Mouse (Mus musculus) layer of hippocampus, adult 18-20 months (tissue): ENCODE data around the gene Klk14. TPM values are rescaled to one million over a fixed set of nuclear protein-coding genes. Genes with fewer than 3 reads are reported as not detected.

ENCODE experiments used
- DNase-seq, 2 experiments: peaks; one replicate each; pipeline ENCODE4 v3.0.0; 2022; ENCODE audit warnings: low spot score in 2 of 2
- total RNA-seq, 2 experiments: library from RNA; stranded (reverse); gene quantifications; 2 replicates each; pipeline ENCODE4 v1.2.3; 2021

The Klk14 gene
- total RNA-seq, 2 experiments from 2014 or later: not detected

- DNase-seq: no peak
Observed at GRCm38 (mm10) chr7:43713741-43714351, 23.6 kb downstream of the Klk14 start.

Other genes with a start within 250 kb of the Klk14 start
- gene Cldnd2, start 249.6 kb upstream of the Klk14 start, total RNA-seq: not detected
- gene Etfb, start 246.3 kb upstream of the Klk14 start, total RNA-seq: 10 to 100 TPM; 72.8 to 74.5 TPM
- gene Gm45233, start 246.3 kb upstream of the Klk14 start, total RNA-seq: 1 to 10 TPM in 1 of 2 experiments, under 1 TPM in 1; 0.82 to 1.1 TPM
- gene Vsig10l, start 227.3 kb upstream of the Klk14 start, total RNA-seq: 1 to 10 TPM; 2.6 to 2.7 TPM
- 10 to 100 TPM; 21.4 to 23.2 TPM for gene Iglon5, start 200.3 kb upstream of the Klk14 start, total RNA-seq
- gene 4931406B18Rik, start 184.5 kb upstream of the Klk14 start, total RNA-seq: not detected
- gene Cd33, start 146.0 kb upstream of the Klk14 start, total RNA-seq: 1 to 10 TPM; 2.9 to 4.6 TPM
- 1 to 10 TPM; 5.5 to 6.9 TPM for gene Zfp658, start 128.2 kb upstream of the Klk14 start, total RNA-seq
- gene Zfp719, start 110.8 kb upstream of the Klk14 start, total RNA-seq: 10 to 100 TPM; 18.5 to 19.1 TPM
- gene Zfp819, start 83.2 kb upstream of the Klk14 start, total RNA-seq: under 1 TPM in 1 of 2 experiments, not detected in 1; 0.15 TPM
- gene Ceacam18, start 55.7 kb upstream of the Klk14 start, total RNA-seq: under 1 TPM in 1 of 2 experiments, not detected in 1; 0.15 TPM
- 1 to 10 TPM; 1.2 to 1.5 TPM for gene Siglece, start 30.3 kb upstream of the Klk14 start, total RNA-seq
- gene Ctu1, start 18.4 kb upstream of the Klk14 start, total RNA-seq: 10 to 100 TPM; 10.5 to 10.6 TPM
- not detected for gene Klk13, start 22.1 kb downstream of the Klk14 start, total RNA-seq
- not detected for gene Klk12, start 78.5 kb downstream of the Klk14 start, total RNA-seq
- gene Klk11, start 84.2 kb downstream of the Klk14 start, total RNA-seq: not detected
- 1 to 10 TPM; 1.2 to 1.5 TPM for gene Klk10, start 90.6 kb downstream of the Klk14 start, total RNA-seq
- not detected for gene Klk9, start 101.5 kb downstream of the Klk14 start, total RNA-seq
- 10 to 100 TPM; 22.3 to 27.7 TPM for gene Klk8, start 107.2 kb downstream of the Klk14 start, total RNA-seq
- gene Klk7, start 120.9 kb downstream of the Klk14 start, total RNA-seq: under 1 TPM; 0.32 to 0.33 TPM
- gene Klk6, start 134.1 kb downstream of the Klk14 start, total RNA-seq: 1 to 10 TPM in 1 of 2 experiments, under 1 TPM in 1; 0.89 to 1.0 TPM
- not detected for gene Klk5, start 151.6 kb downstream of the Klk14 start, total RNA-seq
- not detected for gene Klk4, start 190.7 kb downstream of the Klk14 start, total RNA-seq
- gene Klk15, start 243.3 kb downstream of the Klk14 start, total RNA-seq: not detected